Mouse (Mus musculus) liver, embryonic 14.5 days (tissue): ENCODE data around the gene Nanos1. TPM values are rescaled to one million over a fixed set of nuclear protein-coding genes. Genes with fewer than 3 reads are reported as not detected.

ENCODE experiments used
- ATAC-seq: fragments of 200-750 bp; cut with Nextera tagmentation; 2 replicates; pipeline ENCODE4 v1.8.0; 2017; ENCODE audit warnings: moderate number of reproducible peaks, mild to moderate bottlenecking, moderate library complexity; ENCODE audit not compliant: insufficient read depth
- DNase-seq, 3 experiments: peaks; one replicate each; pipeline ENCODE4 v3.0.0-alpha.2; 2012 to 2013; ENCODE audit warnings: low read depth in 3 of 3, low spot score in 3 of 3
- H3K27ac ChIP-seq: fragments of 300-500 bp; sonication (generic); 2 replicates; pipeline ENCODE4 v1.5.1; 2014; ENCODE audit warnings: moderate library complexity, mild to moderate bottlenecking, control low read depth, inconsistent platforms
- H3K27me3 ChIP-seq: fragments of 300-500 bp; sonication (generic); 2 replicates; pipeline ENCODE4 v1.6.1; 2014; ENCODE audit warnings: mild to moderate bottlenecking, low read length, moderate library complexity; ENCODE audit not compliant: control insufficient read depth, insufficient read depth
- H3K36me3 ChIP-seq: fragments of 300-500 bp; sonication (generic); replicated peaks from 2 replicates; pipeline ENCODE4 v1.6.1; 2014; ENCODE audit warnings: low read depth; ENCODE audit not compliant: control insufficient read depth, insufficient read depth
- H3K4me1 ChIP-seq, 2 experiments: fragments of 200-500 bp in 1 of 2; fragments of 300-500 bp in 1 of 2; sonication (generic) in 1 of 2; replicated peaks; 2 replicates each; pipeline ENCODE4 v1.6.1; 2012 to 2014; ENCODE audit warnings: antibody characterized with exemption in 1 of 2, inconsistent platforms in 1 of 2, low read length in 1 of 2; ENCODE audit not compliant: control insufficient read depth in 2 of 2, insufficient read depth in 2 of 2
- H3K4me2 ChIP-seq: fragments of 300-500 bp; sonication (generic); 2 replicates; pipeline ENCODE4 v1.6.1; 2014; ENCODE audit warnings: low read depth, mild to moderate bottlenecking, control low read depth, moderate library complexity
- H3K4me3 ChIP-seq, 2 experiments: fragments of 200-500 bp in 1 of 2; fragments of 300-500 bp in 1 of 2; sonication (generic) in 1 of 2; 2 replicates each; pipeline ENCODE4 v1.5.1; 2012 to 2014; ENCODE audit warnings: low read depth in 2 of 2, low read length in 2 of 2, mild to moderate bottlenecking in 2 of 2, control low read depth in 1 of 2, inconsistent platforms in 1 of 2, moderate library complexity in 1 of 2; ENCODE audit not compliant: insufficient read depth in 1 of 2
- H3K9ac ChIP-seq: fragments of 300-500 bp; sonication (generic); replicated peaks from 2 replicates; pipeline ENCODE4 v1.6.1; 2014; ENCODE audit warnings: mild to moderate bottlenecking, control low read depth, moderate library complexity
- H3K9me3 ChIP-seq: fragments of 300-500 bp; sonication (generic); 2 replicates; pipeline ENCODE4 v1.6.1; 2016; ENCODE audit warnings: low read length, mixed read lengths; ENCODE audit not compliant: control insufficient read depth
- CTCF ChIP-seq: IDR thresholded peaks from 2 replicates; pipeline ENCODE4 v1.5.1; 2016; ENCODE audit warnings: antibody characterized with exemption, low read depth, control low read depth
- EP300 ChIP-seq: IDR thresholded peaks from 2 replicates; pipeline ENCODE4 v1.6.1; 2016; ENCODE audit warnings: antibody characterized with exemption, low read depth
- WGBS: fragments of 180-500 bp; shearing (Covaris S2); extraction: QIAGEN DNeasy Blood & Tissue Kit; methylation state at CpG from one replicate; pipeline ENCODE4 v1.1.7; 2014; ENCODE audit not compliant: insufficient replicate concordance; 5-methylcytosine and 5-hydroxymethylcytosine counted together
- polyA plus RNA-seq, 2 experiments: library from polyadenylated mRNA; depleted of rRNA in 1 of 2; stranded (reverse) in 1 of 2; unstranded in 1 of 2; fragments of >200 nt; fragmentation: Nextera tagmentation in 1 of 2; extraction: Ambion mirVana in 1 of 2; gene quantifications; 2 replicates each; pipeline versions ENCODE4 v1.2.1 to v1.2.3; 2012 to 2014

Nanos1 gene
- polyA plus RNA-seq (2012; rRNA removed) (1.00 and 1.3 TPM in 2 replicates), polyA plus RNA-seq (2014; fragmentation: Nextera tagmentation; extraction: Ambion mirVana) (1.2 and 1.9 TPM in 2 replicates)

- H3K27me3 ChIP-seq: peaks cover 13% of the 10 kb centered on the region
- H3K27ac ChIP-seq: no peak within 1 kb of the TSS
- WGBS: under 1% methylated on average over 58 of the region's 58 CpGs
Observed at GRCm38 (mm10) chr19:60755438-60756191, at the start of gene Nanos1. Nanos1 (plus strand) TSS chr19:60755987.

GRCm38 (mm10) chr19:60709193-60709900, 46.4 kb upstream of the Nanos1 start:
- no peaks in the 10 kb centered on the region for H3K9me3 ChIP-seq
- H3K27ac ChIP-seq: peak overlapping the region; percentile 79
- H3K27me3 ChIP-seq: no peaks in the 10 kb centered on the region; the same call in 1 of the 2 replicates
- H3K36me3 ChIP-seq: no peaks in the 10 kb centered on the region
- H3K4me1 ChIP-seq: peaks cover 13 to 31% of the 10 kb centered on the region in 2 experiments
- TF ChIP-seq EP300 (peak; percentile 86), CTCF (no peak)
- peak; percentile 95 for ATAC-seq
- H3K4me2 ChIP-seq: peak overlapping the region; percentile 48
- DNase-seq: peak in 2 of 3 experiments; percentile 25 to 62
- WGBS: 37% methylated on average over 4 of the region's 4 CpGs
- peak overlapping the region; percentile 48 for H3K9ac ChIP-seq
- peak overlapping the region in 1 of 2 experiments; percentile 4; a peak in 1 of 4 replicates for H3K4me3 ChIP-seq

More at GRCm38 (mm10) chr19:60755438-60756191, at the start of gene Nanos1:
- TF ChIP-seq EP300 (no peak), CTCF (no peak)
- ATAC-seq (peak; percentile 90), DNase-seq (peak; percentile 71 to 78 (median 76))
- Histone ChIP-seq H3K9ac (peak within 1 kb of the TSS; percentile 51), H3K4me2 (peak within 1 kb of the TSS; percentile 89), H3K4me1 (peaks cover 7 to 8% of the 10 kb centered on the region in 2 experiments), H3K4me3 (peak within 1 kb of the TSS; percentile 50 to 70), H3K9me3 (no peaks in the 10 kb centered on the region), H3K36me3 (peaks cover 5% of the 10 kb centered on the region)

- peak overlapping the region; percentile 42 for H3K27ac ChIP-seq
- H3K27me3 ChIP-seq: no peaks in the 10 kb centered on the region; the same call in 1 of the 2 replicates
- no peaks in the 10 kb centered on the region for H3K9me3 ChIP-seq
- H3K4me2 ChIP-seq: peak overlapping the region; percentile 48
- no peak for DNase-seq
- no peak overlapping the region for H3K4me3 ChIP-seq
- WGBS: 31% methylated on average over 3 of the region's 3 CpGs
- TF ChIP-seq EP300: 0 out of 2 replicates have a peak, but pooled peaks have one; percentile 13
- TF ChIP-seq CTCF: no peak
- H3K36me3 ChIP-seq: no peaks in the 10 kb centered on the region
- no peak overlapping the region; the same call in none of the 2 replicates for H3K9ac ChIP-seq
- peaks cover 13 to 31% of the 10 kb centered on the region in 2 experiments for H3K4me1 ChIP-seq
- peak; percentile 31; the same call in 1 of the 2 replicates for ATAC-seq
Observed at GRCm38 (mm10) chr19:60710196-60710595, 45.6 kb upstream of the Nanos1 start.

GRCm38 (mm10) chr19:60712577-60712976, 43.2 kb upstream of the Nanos1 start:
- 64% methylated on average over 2 of the region's 2 CpGs for WGBS
- H3K9me3 ChIP-seq: no peaks in the 10 kb centered on the region
- no peak overlapping the region for H3K4me3 ChIP-seq
- DNase-seq: no peak
- ATAC-seq: no peak
- H3K4me1 ChIP-seq: peaks cover 13 to 26% of the 10 kb centered on the region in 2 experiments
- no peak overlapping the region for H3K27ac ChIP-seq
- H3K36me3 ChIP-seq: no peaks in the 10 kb centered on the region
- H3K4me2 ChIP-seq: no peak overlapping the region
- H3K27me3 ChIP-seq: no peaks in the 10 kb centered on the region
- TF ChIP-seq EP300 (no peak), CTCF (no peak)
- H3K9ac ChIP-seq: no peak overlapping the region
